Mouse (Mus musculus): ENCODE results near the gene Polr3e. TPM values are rescaled to one million over a fixed set of nuclear protein-coding genes. Genes with fewer than 3 reads are reported as not detected.

The Polr3e gene
- total RNA-seq (2021): 1 to 10 TPM; 8.2 to 8.7 TPM

DNA sequence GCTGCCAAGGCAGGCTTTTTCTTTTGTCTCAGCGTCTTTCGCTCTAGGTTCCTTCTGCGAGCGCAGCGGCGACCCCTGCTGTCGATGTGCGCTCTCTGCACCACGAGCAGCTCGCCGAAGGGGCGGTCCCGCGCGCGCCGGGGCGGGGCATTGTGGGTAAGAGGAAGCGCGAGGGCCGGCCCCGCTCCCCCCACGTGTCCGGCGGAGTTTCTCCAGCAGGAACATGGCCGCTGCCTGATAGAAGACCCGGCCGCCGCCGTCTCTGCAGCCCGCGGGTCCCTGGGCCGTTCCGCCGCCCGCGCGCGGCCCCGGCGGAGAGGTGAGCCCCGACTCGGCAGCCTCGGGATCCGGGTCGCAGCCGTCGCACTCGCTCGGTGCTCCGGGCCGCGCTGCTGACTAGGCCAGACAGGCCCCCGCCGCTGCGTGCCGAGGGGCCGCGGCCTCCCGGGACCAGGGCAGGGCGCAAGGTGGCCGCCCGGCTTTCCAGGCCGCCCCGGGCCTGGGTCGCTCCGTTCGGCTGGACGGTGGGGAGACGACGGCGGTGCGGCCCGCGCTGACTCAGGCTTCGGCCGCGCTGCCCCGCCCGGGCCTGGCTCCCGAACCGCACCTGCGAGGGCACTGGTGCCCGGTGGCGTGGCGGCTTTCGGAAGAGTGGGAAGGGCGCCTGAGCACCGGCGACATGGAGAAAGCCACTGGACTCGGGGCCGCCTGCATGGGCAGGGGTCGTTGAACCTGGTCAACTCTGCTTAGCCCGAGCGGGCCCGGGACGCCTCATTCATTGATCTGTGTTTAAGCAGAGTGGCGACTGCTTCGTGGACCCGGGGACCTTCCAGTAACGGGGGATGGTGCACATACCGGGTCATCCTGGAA lies at the start of gene Polr3e:
Gene Polr3e (plus strand): TSS at position 153 of the 870 bp plus-strand sequence.
- DNase-seq (ENCODE audit: low spot score): peak; percentile 99
- intact Hi-C loops (cut with DNase I): loop anchor here (1.0 to 10.0 kb wide), 3 partner anchors 83 to 281 kb away; partner anchors contain the start of gene Uqcrc2

DNA sequence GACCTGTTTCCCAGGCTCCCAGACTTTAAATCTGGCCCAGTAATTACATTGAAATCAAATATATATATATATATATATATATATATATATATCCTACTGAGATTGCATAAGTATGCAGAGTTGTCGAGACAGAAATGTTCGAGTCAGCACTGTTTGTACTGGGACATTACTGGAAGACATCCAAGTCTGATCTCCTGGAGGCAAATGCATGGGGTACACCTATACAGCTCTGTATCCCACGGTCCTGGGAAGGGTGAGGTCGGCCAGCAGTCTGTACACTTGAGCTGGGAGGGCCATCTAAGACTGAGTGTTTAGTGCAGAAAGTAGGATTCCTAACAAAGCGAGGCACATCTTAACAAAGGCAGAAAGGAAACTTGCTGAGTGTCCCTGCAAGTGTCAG lies 47.7 kb upstream of the Polr3e start:
- no peak for DNase-seq (ENCODE audit: low spot score)
- intact Hi-C loops (cut with DNase I): no loop called here

GRCm38 (mm10) chr7:120870431-120871008 lies 47.0 kb upstream of the Polr3e start:
- intact Hi-C loops (cut with DNase I): no loop called here

GRCm38 (mm10) chr7:120873083-120873482 lies 44.5 kb upstream of the Polr3e start:
- no peak for DNase-seq (ENCODE audit: low spot score)
- intact Hi-C loops (cut with DNase I): no loop called here

More at GRCm38 (mm10) chr7:120870431-120871008, 47.0 kb upstream of the Polr3e start:
- DNase-seq (ENCODE audit: low spot score): no peak

GRCm38 (mm10) chr7:120874021-120874420 lies 43.5 kb upstream of the Polr3e start:
- intact Hi-C loops (cut with DNase I): no loop called here
- no peak for DNase-seq (ENCODE audit: low spot score)

GRCm38 (mm10) chr7:120874764-120875539 lies 42.6 kb upstream of the Polr3e start:
- intact Hi-C loops (cut with DNase I): no loop called here
- no peak for DNase-seq (ENCODE audit: low spot score)

GRCm38 (mm10) chr7:120875540-120876388 lies 41.8 kb upstream of the Polr3e start:
- no peak for DNase-seq (ENCODE audit: low spot score)
- intact Hi-C loops (cut with DNase I): no loop called here

DNA sequence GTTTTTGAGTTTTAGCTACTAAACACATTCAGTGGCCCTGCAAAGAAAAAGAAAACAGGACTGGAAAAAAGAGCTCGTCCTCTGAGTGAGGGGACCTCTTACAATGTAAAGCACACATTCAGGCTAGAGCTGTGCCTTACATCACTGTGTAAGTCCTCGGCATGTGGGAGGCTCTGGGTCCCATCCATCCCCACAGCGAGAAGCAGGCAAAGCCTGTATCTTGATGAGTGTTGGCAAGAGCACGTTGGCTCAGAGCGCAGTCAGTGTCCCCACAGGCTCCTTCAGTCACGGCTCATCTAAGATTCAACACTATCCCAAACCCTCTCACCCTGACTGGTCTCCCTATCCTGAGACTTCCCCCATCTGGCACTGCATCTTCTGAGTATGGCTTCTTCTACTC lies 39.3 kb upstream of the Polr3e start:
- DNase-seq (ENCODE audit: low spot score): no peak
- intact Hi-C loops (cut with DNase I): no loop called here

DNA sequence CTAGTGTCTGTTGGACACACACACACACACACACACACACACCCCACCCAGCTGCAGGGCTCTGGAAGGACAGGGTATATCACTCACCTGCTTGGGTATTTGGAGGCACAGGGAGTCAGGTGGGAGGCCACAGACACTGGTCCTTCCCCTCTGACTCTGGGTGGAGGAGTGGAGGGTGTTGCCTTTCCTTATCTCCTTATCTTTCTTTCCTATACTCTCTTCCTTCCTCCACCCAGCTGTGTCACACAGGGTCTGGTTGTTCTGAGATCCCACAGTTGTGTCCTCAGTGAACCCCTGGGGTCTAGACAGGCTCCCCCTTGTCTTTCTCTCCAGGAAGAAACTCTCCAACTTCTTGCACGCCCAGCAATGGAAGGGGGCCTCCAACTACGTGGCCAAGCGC lies 37.6 kb upstream of the Polr3e start:
- intact Hi-C loops (cut with DNase I): no loop called here

GRCm38 (mm10) chr7:120880770-120881169 lies 36.8 kb upstream of the Polr3e start:
- DNase-seq (ENCODE audit: low spot score): no peak
- intact Hi-C loops (cut with DNase I): no loop called here

More for the DNA sequence above, 37.6 kb upstream of the Polr3e start:
- no peak for DNase-seq (ENCODE audit: low spot score)

- no peak for DNase-seq (ENCODE audit: low spot score)
- intact Hi-C loops (cut with DNase I): no loop called here
Observed at GRCm38 (mm10) chr7:120881451-120881850, 36.1 kb upstream of the Polr3e start.

GRCm38 (mm10) chr7:120882674-120883073 lies 34.9 kb upstream of the Polr3e start:
- intact Hi-C loops (cut with DNase I): no loop called here
- no peak for DNase-seq (ENCODE audit: low spot score)

DNA sequence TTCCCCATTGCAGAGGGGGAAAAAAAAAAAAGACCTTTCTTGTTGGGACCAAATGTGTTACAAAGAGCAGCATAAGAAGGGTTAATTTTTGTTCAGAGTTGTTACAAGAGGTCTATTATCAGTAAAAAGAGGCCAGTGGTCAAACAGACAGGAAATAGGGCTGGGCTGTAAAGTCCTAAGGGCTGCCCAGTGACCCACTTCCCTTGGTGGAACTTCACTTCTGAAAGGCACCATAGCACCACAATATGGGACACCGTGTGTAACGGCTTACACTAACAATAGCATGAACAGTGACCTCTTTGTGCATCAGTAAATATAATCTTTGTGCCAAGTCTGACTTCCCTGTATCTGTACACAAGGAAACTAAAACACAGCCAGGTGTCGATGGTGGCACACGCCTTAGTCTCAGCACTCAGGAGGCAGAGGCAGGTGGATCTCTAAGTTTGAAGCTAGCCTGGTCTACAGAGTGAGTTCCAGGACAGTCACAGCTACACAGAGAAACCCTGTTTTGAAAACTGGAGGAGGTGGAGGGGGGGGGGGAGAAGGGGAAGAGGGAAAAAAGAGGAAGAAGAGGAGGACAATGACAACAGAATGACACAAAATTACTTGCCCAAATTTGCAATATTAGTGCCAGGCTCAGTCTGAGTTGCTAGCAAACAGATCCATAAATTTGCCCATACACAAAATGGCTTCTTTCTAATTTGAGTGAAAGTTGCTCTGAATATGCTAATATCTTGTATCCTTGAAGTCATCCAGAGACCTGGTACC lies 33.8 kb upstream of the Polr3e start:
- intact Hi-C loops (cut with DNase I): no loop called here
- DNase-seq (ENCODE audit: low spot score): no peak

DNA sequence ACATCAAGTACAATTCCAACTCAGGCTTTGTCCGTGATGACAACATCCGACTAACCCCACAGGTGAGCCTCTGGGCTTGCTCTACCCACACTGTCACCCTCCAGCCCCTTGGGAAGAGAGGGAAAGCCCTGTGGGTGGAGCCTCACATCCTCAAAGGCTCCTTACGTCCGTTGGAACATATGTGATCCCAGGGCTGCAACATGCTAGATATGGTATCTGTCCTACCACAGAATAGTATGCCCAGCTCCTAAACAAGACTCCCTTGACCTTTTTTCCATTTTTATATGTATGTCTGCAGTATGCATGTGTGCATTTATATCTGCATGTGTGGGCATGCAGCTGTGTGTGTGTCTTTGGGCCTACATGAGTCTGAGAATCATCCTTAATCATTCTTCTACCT lies 32.8 kb upstream of the Polr3e start:
- intact Hi-C loops (cut with DNase I): no loop called here
- no peak for DNase-seq (ENCODE audit: low spot score)

DNA sequence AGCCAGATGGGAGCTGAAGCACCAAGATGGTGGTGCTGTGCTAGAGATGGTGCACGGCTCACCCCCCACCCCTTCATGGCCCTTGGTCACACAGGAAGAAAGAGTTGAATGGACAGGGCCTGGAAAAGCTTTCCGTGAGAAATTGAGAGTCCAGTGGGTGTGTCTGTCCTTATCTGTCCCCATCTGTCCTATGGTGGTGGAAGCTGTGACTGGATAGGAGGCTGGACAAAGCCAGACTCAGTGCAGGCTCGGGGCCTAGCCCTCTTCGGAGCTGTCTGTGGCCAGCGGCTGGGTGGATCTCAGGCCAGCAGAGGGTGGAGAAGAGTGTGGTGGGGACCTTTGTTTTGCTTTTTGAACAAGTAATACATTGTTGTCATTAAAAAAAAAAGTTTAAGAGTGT lies 24.4 kb upstream of the Polr3e start:
- DNase-seq (ENCODE audit: low spot score): no peak
- intact Hi-C loops (cut with DNase I): no loop called here

DNA sequence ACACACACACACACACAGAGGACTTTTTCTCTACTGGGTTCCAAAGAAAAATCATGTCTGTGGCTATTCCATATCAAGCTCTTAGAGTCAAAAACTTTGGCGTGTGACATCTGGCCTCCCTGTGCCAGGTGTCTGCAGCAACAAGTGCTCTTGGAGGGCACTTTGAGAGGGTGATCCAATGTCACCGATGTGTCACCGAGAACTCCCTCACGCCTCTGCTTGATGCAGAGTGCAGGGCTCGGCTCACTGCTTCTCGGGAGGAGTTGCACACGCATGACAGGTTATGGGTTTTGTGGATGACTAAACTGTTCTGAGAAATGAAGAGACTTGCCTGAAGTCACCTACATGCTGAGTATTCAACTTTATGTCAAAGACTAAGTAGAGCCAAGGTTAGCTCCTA lies 20.5 kb upstream of the Polr3e start:
- intact Hi-C loops (cut with DNase I): no loop called here
- DNase-seq (ENCODE audit: low spot score): no peak

- no peak for DNase-seq (ENCODE audit: low spot score)
Observed at GRCm38 (mm10) chr7:120897711-120898335, 19.7 kb upstream of the Polr3e start.

GRCm38 (mm10) chr7:120900191-120900590 lies 17.4 kb upstream of the Polr3e start:
- intact Hi-C loops (cut with DNase I): no loop called here
- no peak for DNase-seq (ENCODE audit: low spot score)

More at GRCm38 (mm10) chr7:120897711-120898335, 19.7 kb upstream of the Polr3e start:
- intact Hi-C loops (cut with DNase I): no loop called here

Measured in heart, postnatal 25 days (tissue).